Mouse (Mus musculus): ENCODE measurements around the gene Adgrf5. TPM values are rescaled to one million over a fixed set of nuclear protein-coding genes. Genes with fewer than 3 reads are reported as not detected.
A peak's percentile ranks its signal among the peaks of the same experiment; 100 is the strongest.
"Not testable (repeated sequence)": the region's sequence is repeated elsewhere in the genome, so short reads cannot be mapped to it uniquely, and the experiment has no call there.

The Adgrf5 gene
- polyA plus RNA-seq, 1 experiment from 2014 or later, result 11.0 TPM

- H3K4me1 ChIP-seq (replicated peaks; ENCODE audit: control insufficient read depth, insufficient read depth, low read length), result no peaks in the 10 kb centered on the region
- no peak overlapping the region for H3K4me2 ChIP-seq (ENCODE audit: low read length)
- WGBS, result 72% methylated on average over 2 of the region's 2 CpGs
- H3K9me3 ChIP-seq (ENCODE audit: control insufficient read depth, low read length), result no peaks in the 10 kb centered on the region
- no peak overlapping the region for H3K4me3 ChIP-seq (ENCODE audit: low read depth, low read length)
- DNase-seq (ENCODE audit: low spot score), result no peak
- no peaks in the 10 kb centered on the region for H3K36me3 ChIP-seq (ENCODE audit: control insufficient read depth, insufficient read depth, low read length)
- H3K9ac ChIP-seq (ENCODE audit: low read length), result no peak overlapping the region
- no peaks in the 10 kb centered on the region for H3K27me3 ChIP-seq (replicated peaks; ENCODE audit: control insufficient read depth, insufficient read depth, low read length)
- ATAC-seq (replicated peaks; ENCODE audit: low FRiP score, low TSS enrichment, low read depth), result no peak
- no peak overlapping the region for H3K27ac ChIP-seq (ENCODE audit: low read depth)
Measured at GRCm38 (mm10) chr17:43488439-43489151, 128.3 kb downstream of the Adgrf5 start.

- H3K4me1 ChIP-seq (replicated peaks; ENCODE audit: control insufficient read depth, insufficient read depth, low read length); DNase-seq (ENCODE audit: low spot score); H3K36me3 ChIP-seq (ENCODE audit: control insufficient read depth, insufficient read depth, low read length); H3K4me2 ChIP-seq (ENCODE audit: low read length); H3K4me3 ChIP-seq (ENCODE audit: low read depth, low read length); H3K9me3 ChIP-seq (ENCODE audit: control insufficient read depth, low read length); H3K9ac ChIP-seq (ENCODE audit: low read length); ATAC-seq (replicated peaks; ENCODE audit: low FRiP score, low TSS enrichment, low read depth); H3K27ac ChIP-seq (ENCODE audit: low read depth); H3K27me3 ChIP-seq (replicated peaks; ENCODE audit: control insufficient read depth, insufficient read depth, low read length): not testable (repeated sequence)
- 93% methylated on average over 6 of the region's 10 CpGs for WGBS
Measured at GRCm38 (mm10) chr17:43490371-43490770, 130.1 kb downstream of the Adgrf5 start.

- Histone ChIP-seq H3K27me3 (replicated peaks; ENCODE audit: control insufficient read depth, insufficient read depth, low read length) (no peaks in the 10 kb centered on the region), H3K4me3 (ENCODE audit: low read depth, low read length) (no peak overlapping the region), H3K36me3 (ENCODE audit: control insufficient read depth, insufficient read depth, low read length) (no peaks in the 10 kb centered on the region), H3K9me3 (ENCODE audit: control insufficient read depth, low read length) (no peaks in the 10 kb centered on the region), H3K9ac (ENCODE audit: low read length) (no peak overlapping the region), H3K4me1 (replicated peaks; ENCODE audit: control insufficient read depth, insufficient read depth, low read length) (no peaks in the 10 kb centered on the region), H3K4me2 (ENCODE audit: low read length) (no peak overlapping the region), H3K27ac (ENCODE audit: low read depth) (no peak overlapping the region)
- DNase-seq (ENCODE audit: low spot score) (no peak), ATAC-seq (replicated peaks; ENCODE audit: low FRiP score, low TSS enrichment, low read depth) (no peak)
- WGBS, result 78% methylated on average over 5 of the region's 5 CpGs
Measured at GRCm38 (mm10) chr17:43495502-43495901, 135.3 kb downstream of the Adgrf5 start.

GRCm38 (mm10) chr17:43497521-43497920 is 137.3 kb downstream of the Adgrf5 start:
- H3K27me3 ChIP-seq (replicated peaks; ENCODE audit: control insufficient read depth, insufficient read depth, low read length), result no peaks in the 10 kb centered on the region
- WGBS, result 74% methylated on average over 4 of the region's 4 CpGs
- H3K9ac ChIP-seq (ENCODE audit: low read length), result no peak overlapping the region
- no peak overlapping the region for H3K27ac ChIP-seq (ENCODE audit: low read depth)
- H3K9me3 ChIP-seq (ENCODE audit: control insufficient read depth, low read length), result no peaks in the 10 kb centered on the region
- H3K36me3 ChIP-seq (ENCODE audit: control insufficient read depth, insufficient read depth, low read length), result no peaks in the 10 kb centered on the region
- H3K4me3 ChIP-seq (ENCODE audit: low read depth, low read length), result no peak overlapping the region
- no peaks in the 10 kb centered on the region for H3K4me1 ChIP-seq (replicated peaks; ENCODE audit: control insufficient read depth, insufficient read depth, low read length)
- H3K4me2 ChIP-seq (ENCODE audit: low read length), result no peak overlapping the region
- peak; percentile 28 for DNase-seq (ENCODE audit: low spot score)
- no peak for ATAC-seq (replicated peaks; ENCODE audit: low FRiP score, low TSS enrichment, low read depth)

- Histone ChIP-seq H3K9me3 (ENCODE audit: control insufficient read depth, low read length) (no peaks in the 10 kb centered on the region), H3K27me3 (replicated peaks; ENCODE audit: control insufficient read depth, insufficient read depth, low read length) (no peaks in the 10 kb centered on the region), H3K4me3 (ENCODE audit: low read depth, low read length) (no peak overlapping the region), H3K27ac (ENCODE audit: low read depth) (no peak overlapping the region), H3K36me3 (ENCODE audit: control insufficient read depth, insufficient read depth, low read length) (no peaks in the 10 kb centered on the region), H3K4me2 (ENCODE audit: low read length) (no peak overlapping the region), H3K4me1 (replicated peaks; ENCODE audit: control insufficient read depth, insufficient read depth, low read length) (no peaks in the 10 kb centered on the region), H3K9ac (ENCODE audit: low read length) (no peak overlapping the region)
- DNase-seq (ENCODE audit: low spot score), result no peak
- no peak for ATAC-seq (replicated peaks; ENCODE audit: low FRiP score, low TSS enrichment, low read depth)
- 73% methylated on average over 1 of the region's 1 CpGs for WGBS
Measured at GRCm38 (mm10) chr17:43500513-43500912, 140.3 kb downstream of the Adgrf5 start.

GRCm38 (mm10) chr17:43501223-43501622 is 141.0 kb downstream of the Adgrf5 start:
- ATAC-seq (replicated peaks; ENCODE audit: low FRiP score, low TSS enrichment, low read depth) (no peak), DNase-seq (ENCODE audit: low spot score) (peak; percentile 16)
- Histone ChIP-seq H3K4me1 (replicated peaks; ENCODE audit: control insufficient read depth, insufficient read depth, low read length) (no peaks in the 10 kb centered on the region), H3K36me3 (ENCODE audit: control insufficient read depth, insufficient read depth, low read length) (no peaks in the 10 kb centered on the region), H3K4me3 (ENCODE audit: low read depth, low read length) (no peak overlapping the region), H3K4me2 (ENCODE audit: low read length) (no peak overlapping the region), H3K27ac (ENCODE audit: low read depth) (no peak overlapping the region), H3K9ac (ENCODE audit: low read length) (no peak overlapping the region), H3K9me3 (ENCODE audit: control insufficient read depth, low read length) (no peaks in the 10 kb centered on the region), H3K27me3 (replicated peaks; ENCODE audit: control insufficient read depth, insufficient read depth, low read length) (no peaks in the 10 kb centered on the region)
- WGBS, result 77% methylated on average over 3 of the region's 3 CpGs

- H3K27ac ChIP-seq (ENCODE audit: low read depth), result no peak overlapping the region
- H3K9me3 ChIP-seq (ENCODE audit: control insufficient read depth, low read length), result no peaks in the 10 kb centered on the region
- ATAC-seq (replicated peaks; ENCODE audit: low FRiP score, low TSS enrichment, low read depth) (no peak), DNase-seq (ENCODE audit: low spot score) (no peak)
- 94% methylated on average over 5 of the region's 5 CpGs for WGBS
- H3K4me1 ChIP-seq (replicated peaks; ENCODE audit: control insufficient read depth, insufficient read depth, low read length), result no peaks in the 10 kb centered on the region
- H3K9ac ChIP-seq (ENCODE audit: low read length), result no peak overlapping the region
- H3K4me2 ChIP-seq (ENCODE audit: low read length), result 0 out of 2 replicates have a peak overlapping the region, but pooled peaks have one; percentile 15
- no peak overlapping the region for H3K4me3 ChIP-seq (ENCODE audit: low read depth, low read length)
- H3K27me3 ChIP-seq (replicated peaks; ENCODE audit: control insufficient read depth, insufficient read depth, low read length), result no peaks in the 10 kb centered on the region
- no peaks in the 10 kb centered on the region for H3K36me3 ChIP-seq (ENCODE audit: control insufficient read depth, insufficient read depth, low read length)
Measured at GRCm38 (mm10) chr17:43501631-43502030, 141.4 kb downstream of the Adgrf5 start.

GRCm38 (mm10) chr17:43502592-43502991 is 142.3 kb downstream of the Adgrf5 start, which contains the start of gene Mep1a:
Gene Mep1a (minus strand): TSS chr17:43502812.
- H3K4me2 ChIP-seq (ENCODE audit: low read length), result peak within 1 kb of the TSS; percentile 28; the same call in 1 of the 2 replicates
- no peaks in the 10 kb centered on the region for H3K36me3 ChIP-seq (ENCODE audit: control insufficient read depth, insufficient read depth, low read length)
- no peak for ATAC-seq (replicated peaks; ENCODE audit: low FRiP score, low TSS enrichment, low read depth)
- H3K9ac ChIP-seq (ENCODE audit: low read length), result no peak within 1 kb of the TSS
- no peak within 1 kb of the TSS for H3K27ac ChIP-seq (ENCODE audit: low read depth)
- no peak within 1 kb of the TSS for H3K4me3 ChIP-seq (ENCODE audit: low read depth, low read length)
- H3K9me3 ChIP-seq (ENCODE audit: control insufficient read depth, low read length), result no peaks in the 10 kb centered on the region
- DNase-seq (ENCODE audit: low spot score), result peak; percentile 49
- no peaks in the 10 kb centered on the region for H3K4me1 ChIP-seq (replicated peaks; ENCODE audit: control insufficient read depth, insufficient read depth, low read length)
- no peaks in the 10 kb centered on the region for H3K27me3 ChIP-seq (replicated peaks; ENCODE audit: control insufficient read depth, insufficient read depth, low read length)
- WGBS, result 67% methylated on average over 9 of the region's 9 CpGs

Measured in intestine, embryonic 14.5 days (tissue).